Mouse (Mus musculus) CD4-positive, CD25-positive, alpha-beta regulatory T cell, adult 2 months (primary cell): ENCODE measurements around the gene Tnfsf9.
A peak's percentile ranks its signal among the peaks of the same experiment; 100 is the strongest.
"Not testable (repeated sequence)": the region's sequence is repeated elsewhere in the genome, so short reads cannot be mapped to it uniquely, and the experiment has no call there.

ENCODE experiments used
- DNase-seq: peaks from one replicate; pipeline ENCODE4 v3.0.0-alpha.2; 2012; ENCODE audit warnings: low read depth, low spot score

Tnfsf9 gene

DNA sequence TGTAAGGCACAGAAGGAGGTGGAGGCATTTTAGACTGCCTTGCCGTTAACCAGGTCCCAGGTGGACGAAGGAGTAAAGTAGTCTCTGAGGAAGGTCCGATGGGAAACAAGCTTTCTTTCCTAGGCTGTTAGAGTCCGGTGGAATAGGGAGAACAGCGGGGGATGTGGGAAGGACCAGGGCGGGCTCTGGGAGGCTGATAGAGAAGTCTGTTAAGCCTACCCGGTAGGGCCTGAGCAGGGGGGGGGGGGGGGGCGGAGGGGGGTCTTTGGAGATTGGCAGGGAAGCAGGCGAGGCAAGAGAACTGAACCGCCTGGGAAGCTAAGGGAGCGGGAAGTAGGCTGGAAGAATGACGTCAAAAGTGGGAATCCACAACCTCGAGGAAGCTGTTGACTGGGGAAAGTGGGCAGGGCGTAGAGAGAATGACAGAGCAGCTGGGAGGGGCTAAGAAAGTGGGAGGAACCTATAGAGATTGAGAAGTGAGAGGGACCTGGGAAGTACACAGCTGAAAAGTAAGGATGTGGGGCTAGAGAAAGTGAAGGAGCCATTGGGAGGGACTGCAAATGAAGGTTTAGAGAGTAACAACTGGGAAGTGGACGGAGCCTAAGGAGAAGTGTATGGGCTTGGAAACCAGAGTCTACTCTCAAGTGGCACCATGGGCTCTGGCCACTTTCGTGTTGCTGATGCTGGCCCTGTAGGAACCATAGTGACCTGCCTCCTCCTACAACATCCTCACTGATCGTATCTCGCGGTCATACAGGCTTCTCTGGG lies 9.1 kb upstream of the Tnfsf9 start:
- peak; percentile 50 for DNase-seq

DNA sequence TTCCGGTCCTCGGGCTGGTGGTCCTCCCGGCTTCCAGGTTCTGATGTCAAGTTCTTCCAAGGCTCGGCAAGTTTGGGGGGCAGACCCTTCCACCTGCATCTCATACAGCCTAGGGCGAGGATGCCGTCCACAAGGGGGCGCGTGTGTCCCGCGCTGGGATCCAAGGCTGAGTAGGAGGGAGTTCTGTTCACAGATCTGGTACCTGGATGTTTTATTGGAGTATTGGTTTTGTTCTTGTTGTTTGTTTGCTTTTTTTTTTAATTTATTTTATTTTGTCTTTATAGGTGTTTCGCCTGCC lies 8.6 kb upstream of the Tnfsf9 start:
- DNase-seq: peak; percentile 91

DNA sequence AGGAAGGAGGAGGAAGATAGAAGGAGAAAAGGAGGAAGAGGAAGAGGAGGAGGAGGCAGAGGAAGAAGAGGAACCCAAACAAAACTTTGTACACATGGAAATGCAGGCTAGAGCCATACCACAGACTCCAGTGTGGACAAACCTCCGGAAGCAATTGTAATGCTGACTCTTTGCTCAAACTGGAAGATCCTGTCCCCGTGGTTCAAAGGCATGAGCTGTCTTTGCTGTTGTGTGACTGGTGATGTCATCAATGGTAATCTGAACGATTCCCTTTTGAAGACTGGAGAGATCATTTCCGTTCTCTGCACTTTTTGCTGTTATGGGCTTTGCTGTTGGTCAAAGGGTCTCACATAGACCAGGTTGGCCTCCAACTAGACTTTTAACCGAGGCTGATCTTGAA lies 6.8 kb upstream of the Tnfsf9 start:
- DNase-seq: no peak

DNA sequence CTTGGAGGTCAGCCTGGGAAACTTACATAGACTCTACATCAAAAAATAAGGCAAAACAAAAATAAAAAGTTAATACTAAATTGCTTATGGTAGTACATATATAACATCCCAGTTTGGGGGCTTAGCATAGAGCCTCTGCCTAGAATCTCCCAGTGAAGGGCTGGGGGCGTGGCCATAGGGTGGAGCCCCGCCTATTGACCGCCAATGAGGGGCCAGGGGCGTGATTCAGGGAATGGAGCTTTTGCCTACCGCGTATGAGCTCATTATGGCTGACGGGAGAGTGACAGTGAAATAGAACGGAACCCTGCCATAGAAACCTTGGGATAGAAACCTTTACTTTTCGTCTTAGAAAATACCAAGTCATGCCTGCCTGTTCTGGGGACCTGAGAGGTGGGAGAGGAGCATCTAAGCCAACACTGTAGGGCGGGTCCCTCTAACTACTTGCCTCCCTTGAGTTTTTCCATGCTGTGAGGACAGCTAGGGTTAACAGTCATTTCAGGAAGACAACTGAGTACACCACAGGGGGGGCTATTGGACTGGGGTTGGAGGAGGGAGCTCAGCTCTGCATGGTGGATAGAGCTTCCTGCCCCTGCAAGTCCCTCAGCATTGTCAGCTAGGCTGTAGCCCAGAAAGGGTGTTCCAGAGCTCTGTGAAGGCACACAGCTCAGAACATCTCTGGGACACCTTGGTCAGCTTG lies 5.3 kb upstream of the Tnfsf9 start:
- DNase-seq: no peak

DNA sequence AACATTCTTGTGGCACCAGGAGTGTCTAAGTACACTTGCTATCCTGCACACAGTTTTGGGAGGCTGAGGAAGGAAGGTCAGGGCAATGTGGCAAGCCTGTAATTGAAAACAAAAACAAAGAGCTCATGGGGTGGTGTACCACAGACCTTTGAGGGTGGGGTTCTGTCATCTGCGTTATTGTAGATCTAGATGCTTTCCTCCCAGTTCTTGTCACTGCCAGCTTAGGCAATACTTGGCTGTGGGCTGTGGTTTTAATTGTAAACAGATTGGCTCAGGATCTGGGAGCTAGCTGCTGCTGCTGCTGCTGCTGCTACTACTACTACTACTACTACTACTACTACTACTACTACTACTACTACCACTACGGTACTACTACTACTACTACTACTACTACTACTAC lies 2.8 kb upstream of the Tnfsf9 start:
- no peak for DNase-seq

DNA sequence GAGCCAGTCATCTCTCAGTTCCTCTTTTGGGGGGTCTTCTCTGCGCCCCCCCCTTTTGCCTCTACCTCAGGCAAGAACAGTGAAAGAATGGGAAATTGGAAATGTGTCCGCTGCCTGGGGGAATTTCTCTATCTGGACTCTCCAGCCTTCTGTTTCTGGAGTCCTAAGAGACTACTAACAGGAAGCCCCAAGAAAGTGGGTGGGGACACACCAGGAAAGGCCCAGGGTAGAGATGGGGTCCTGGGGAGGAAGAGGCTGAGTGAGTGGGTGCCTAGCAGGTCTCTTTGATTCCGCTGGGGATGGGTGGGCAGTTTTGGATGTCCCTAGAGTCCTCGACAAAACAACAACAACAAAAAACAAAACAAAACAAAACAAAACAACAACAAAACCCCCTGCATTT lies 629 bp upstream of the Tnfsf9 start:
- DNase-seq: no peak

DNA sequence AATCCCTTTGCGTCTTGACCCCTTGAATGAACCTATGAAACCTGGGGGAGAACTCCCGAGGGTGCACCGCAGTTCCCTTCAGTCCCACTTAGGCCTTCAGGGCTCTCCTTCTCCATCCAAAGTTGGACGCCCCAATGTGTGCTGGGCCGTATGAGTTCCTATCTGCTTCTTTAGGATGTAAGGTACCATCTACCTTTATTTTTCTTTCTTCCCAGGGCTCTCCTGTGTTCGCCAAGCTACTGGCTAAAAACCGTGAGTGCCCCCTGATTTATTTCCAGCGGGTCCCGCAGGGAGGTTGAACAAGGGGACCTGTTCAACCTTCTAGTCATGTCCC lies 877 bp downstream of the Tnfsf9 start:
- DNase-seq: no peak

DNA sequence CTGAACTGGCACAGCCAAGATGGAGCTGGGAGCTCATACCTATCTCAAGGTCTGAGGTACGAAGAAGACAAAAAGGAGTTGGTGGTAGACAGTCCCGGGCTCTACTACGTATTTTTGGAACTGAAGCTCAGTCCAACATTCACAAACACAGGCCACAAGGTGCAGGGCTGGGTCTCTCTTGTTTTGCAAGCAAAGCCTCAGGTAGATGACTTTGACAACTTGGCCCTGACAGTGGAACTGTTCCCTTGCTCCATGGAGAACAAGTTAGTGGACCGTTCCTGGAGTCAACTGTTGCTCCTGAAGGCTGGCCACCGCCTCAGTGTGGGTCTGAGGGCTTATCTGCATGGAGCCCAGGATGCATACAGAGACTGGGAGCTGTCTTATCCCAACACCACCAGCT lies 1.9 kb downstream of the Tnfsf9 start:
- no peak for DNase-seq

DNA sequence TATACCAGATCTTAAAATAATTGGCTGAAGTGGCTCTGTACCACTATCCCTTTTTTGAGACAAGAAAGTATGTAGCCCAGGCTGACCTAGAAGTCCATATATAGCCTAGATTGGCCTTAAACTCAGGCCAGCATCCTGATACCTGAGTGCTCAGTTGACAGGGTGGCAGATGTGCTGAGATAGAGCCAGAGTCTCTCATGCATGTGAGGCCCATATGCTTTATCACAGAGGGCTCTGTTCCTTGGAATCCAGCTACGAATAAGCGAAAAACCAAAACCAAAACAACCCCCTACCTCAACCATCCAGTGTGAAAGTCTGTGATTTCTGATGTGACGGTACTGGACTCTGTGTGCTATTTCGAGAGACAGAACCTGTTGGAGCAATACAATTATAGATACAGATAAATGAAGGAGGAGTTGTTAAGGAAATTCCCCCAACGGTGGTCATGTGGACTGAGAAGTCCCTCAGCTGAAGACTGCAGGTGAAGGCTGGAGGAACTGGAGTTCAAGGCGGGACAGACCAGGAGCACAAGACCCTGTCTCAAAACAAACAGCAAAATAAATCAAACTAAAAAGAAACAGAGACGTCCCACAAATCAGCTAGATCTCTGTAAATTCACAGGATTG lies 3.0 kb downstream of the Tnfsf9 start:
- DNase-seq: no peak

DNA sequence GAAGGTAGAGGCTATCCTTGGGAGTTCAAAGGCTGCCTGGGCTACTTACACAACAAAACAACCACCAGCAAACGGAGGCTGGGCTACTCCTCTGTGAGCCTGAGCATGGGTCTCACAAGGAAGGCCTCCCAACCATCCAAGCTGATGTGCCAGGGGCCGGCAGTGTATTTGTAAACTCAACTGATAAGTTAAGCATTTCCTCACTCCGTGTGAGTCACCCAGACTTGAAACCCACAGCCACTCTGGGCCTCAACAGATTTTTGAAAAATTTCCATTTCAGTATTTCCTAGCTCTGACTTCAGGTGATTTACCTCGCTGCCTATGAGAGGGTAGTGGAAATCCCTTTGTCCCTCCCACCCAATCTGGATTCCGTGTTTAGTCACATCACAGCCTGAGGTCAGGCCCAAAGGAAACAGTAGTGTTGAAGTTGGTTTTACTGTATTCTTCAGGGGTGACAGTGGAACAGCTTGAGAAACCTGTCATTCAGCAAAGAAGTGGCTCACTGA lies 3.6 kb downstream of the Tnfsf9 start:
- DNase-seq: peak; percentile 65

DNA sequence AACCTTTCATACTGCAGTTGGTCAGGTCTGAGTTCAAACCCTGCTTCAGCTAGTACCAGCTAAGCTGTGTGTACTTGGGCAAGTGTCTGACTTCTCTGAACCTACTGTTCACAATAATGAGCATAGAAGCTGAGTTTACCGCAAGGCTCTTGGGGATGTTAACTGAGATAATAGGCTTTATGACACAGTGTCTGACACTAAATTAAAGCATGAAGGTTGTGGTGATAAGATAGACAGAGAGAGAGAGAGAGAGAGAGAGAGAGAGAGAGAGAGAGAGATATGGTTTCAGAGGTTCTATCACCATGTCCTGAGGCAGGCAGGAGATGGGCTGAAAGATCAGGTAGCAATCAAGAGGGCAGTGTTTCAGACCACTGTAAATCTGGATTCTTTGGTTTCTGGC lies 4.9 kb downstream of the Tnfsf9 start:
- no peak for DNase-seq

DNA sequence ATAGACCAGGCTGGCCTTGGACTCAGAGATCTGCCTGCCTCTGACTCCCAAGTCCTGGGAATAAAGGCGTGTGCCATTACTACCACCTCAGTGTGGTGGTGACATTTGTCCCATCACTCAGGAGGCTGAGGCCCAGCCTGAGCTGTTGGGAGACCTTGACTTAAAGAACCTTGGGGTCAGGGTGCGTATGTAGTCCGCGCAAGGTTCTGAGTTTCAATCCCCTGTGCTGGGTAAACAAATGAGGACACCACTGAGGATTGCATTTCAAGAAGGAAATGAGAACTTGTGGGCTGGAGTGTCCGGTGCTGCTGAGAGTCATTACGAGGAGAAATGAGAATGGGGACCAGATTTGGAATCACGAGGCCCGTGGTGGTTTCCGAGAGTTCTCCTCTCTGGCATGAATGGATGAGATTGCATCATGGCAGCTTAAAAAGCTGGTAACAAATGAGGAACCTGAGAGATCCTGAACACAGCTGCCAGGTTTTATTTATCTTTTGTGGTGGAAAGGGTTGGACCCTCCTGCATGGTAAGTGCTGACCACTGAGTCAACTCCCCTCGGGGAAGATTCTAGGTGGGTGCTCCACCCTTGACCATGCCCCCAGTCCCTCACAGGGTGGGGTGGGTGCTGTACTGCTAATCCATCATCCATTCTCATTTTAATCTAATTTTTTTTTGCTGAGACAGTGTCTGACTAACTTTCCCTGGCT lies 7.8 kb downstream of the Tnfsf9 start:
- no peak for DNase-seq

DNA sequence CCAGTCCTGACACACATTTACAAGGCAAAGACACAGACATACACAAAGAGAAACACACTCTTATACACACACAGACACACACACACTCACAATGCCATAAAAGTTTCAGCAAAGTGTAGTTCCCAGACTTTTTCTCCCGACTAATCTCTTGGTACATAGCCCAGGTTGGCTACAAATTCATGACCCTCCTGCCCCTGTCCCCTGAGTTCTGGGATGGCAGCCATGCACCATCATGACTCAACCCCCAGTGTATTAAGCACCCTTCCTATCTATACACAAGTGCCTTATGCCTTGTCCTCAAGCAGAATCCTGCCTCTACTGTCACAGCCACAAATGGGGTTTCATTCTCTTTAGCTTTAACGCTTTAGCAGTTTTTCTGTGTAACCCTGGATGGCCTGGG lies 11.7 kb downstream of the Tnfsf9 start:
- no peak for DNase-seq

DNA sequence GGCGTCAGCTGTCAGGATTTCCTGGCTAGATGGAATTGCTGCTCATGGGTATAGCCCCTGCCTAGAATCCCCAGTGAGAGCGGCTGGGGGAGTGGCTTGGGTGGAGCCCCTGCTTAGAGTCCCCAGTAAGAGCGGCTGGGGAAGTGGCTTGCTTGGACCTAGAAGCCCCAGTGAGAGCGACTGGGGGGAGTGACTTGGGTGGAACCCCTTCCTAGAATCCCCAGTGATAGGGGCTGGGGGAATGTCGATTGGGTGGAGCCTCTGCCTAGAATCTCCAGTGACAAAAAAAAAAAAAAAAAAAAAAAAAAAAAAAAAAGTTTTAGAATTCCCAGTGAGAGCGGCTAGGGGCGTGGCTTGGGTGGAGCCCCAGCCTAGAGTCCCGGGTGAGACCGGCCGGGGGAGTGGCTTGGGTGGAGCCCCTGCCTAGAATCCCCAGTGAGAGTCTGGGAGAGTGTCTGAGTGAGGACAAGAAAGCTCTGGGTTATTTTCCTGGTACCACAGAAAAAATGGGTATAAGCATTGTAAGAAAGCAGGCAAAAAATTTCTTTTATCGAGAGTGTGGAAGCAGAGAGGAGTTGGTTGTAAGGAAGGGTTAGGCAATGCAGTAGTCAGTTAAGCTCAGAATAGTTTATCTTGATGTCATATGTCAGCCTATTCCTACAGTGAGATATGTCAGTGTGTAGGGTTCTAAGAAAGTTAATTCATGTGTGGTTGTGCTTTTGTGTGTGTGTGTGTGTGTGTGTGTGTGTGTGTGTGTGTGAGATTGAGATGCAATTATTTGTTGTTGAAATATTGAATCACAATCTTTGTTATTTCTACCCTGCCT lies 13.6 kb downstream of the Tnfsf9 start:
- no peak for DNase-seq

DNA sequence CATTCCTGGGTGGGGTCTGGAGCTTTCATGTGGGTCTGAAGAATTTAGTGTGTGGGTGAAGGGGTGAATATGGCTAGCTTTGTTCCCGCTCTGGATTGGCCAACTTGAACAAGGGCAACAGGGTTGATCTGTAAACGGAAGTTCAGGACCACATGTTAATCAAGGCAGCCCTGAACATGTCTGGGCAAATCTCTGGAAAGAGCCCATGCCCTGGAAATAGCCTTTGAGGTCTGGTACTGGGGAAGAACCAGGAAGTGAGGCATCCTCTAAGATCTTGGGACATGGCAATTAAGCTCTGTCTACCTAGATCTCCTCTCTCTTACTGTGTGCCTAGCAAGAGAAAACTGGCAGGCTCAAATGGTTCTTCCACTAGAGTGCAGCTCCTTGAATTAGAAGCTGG lies 16.7 kb downstream of the Tnfsf9 start:
- no peak for DNase-seq

DNA sequence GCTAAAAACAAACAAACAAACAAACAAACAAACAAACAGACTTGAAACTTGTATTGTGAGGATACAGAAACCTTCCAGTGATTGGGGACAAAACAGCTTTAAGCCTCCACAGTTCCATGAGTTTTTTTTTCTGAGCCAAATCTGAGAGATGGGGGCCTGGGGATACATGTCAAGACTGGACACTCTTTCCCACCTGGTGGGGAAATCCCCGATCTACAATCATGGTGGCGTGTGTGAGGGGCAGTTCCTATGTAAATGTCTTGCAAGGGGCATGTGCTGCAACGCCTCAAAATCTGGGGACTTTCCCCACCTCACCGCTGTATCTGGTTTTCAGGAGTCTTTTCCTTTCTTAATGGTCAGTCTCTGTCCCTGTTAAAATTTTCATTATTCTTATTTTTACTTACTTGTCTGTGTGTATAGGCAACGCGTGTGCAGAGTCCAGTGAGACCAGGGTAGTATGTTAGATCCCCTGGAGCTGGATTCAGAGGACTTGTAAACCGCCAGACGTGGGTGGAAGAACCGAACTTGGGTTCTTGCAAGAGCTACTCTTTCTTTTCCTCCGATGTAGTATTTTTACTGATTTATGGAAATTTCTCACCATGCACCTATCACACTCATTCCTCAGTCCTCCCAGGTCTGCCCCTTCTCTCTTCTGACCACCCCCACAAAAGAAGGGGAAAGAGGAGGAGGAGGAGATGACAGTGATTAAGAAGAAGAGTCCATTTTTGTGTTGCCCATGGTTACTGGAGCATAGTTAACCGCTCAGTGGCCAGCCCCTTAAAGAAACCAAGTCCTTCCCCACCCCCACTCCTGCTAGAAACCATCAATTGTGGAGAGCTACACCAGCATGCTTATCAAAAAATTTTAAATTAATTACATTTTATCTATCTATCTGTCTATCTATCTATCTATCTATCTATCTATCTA lies 18.3 kb downstream of the Tnfsf9 start:
- no peak for DNase-seq

DNA sequence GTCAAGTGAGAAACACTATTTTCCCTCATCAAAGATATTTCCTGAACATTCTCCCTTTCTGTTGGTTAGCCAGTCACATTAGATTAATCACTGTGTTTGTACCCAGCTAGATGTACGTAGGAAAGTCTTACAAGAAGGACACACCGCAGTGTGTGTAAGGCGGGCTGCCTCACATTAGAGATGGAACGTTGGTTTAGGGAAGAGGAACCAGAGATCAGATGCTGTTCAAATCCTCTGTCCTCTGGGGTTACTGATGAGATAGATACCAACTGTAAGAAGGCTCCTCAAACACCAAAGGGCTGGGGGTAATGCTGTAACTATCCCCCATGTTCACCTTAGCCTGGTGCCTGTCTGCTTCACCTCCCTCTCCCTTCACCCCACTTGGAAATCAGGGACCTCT lies 19.7 kb downstream of the Tnfsf9 start:
- no peak for DNase-seq

DNA sequence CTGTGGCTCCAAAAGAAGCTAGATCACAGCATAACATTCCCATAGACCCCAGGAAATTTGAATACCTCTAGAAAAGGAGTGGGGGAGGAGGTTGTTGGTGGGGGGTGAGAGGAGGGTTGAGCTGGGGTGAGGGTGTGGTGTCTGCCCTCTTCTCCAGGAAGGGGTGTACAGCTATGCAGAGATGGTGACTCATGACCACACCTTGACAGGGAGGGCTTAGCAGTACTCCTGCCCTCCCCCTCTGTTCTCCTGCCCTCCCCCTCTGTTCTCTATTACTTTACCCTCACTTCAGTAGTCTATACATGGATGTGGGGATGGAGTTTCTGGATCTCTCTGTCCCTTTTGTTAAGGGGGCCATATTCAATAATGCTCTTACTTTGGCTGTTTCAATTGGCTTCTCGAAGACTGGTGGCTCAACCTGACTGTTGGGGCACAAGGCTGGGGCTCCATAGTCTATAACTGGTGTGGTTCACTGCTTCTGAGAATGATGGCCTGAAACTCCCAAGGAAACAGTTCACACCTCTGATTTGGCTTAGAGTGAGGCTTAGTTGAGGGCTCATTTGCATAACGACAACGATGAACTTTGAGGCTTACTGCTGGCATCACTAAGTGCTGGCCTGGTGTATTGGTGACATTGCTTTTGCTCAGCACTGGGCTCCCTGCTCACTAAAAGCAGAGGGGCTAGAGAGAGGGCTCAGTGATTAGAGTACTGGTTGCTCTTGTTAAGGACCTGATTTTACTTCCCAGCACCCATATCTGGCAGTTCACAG lies 20.9 kb downstream of the Tnfsf9 start:
- no peak for DNase-seq

DNA sequence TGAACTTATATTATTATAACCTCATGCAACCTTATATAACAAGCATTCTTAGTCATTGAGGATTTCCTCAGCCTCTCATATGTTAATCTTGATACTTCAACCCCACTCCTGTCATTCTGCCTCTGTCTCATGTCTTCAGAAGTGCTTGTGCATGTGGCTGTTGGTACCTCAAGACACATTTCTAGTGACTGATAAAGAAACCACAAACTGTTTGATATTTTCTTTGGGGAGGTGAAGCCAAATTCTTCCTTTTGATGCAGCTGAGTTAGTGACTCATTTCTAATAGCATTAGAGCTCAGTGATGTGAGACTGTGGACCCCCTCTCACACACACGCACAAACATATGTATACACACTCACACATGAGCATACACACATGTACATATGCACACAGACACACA lies 26.7 kb downstream of the Tnfsf9 start:
- DNase-seq: peak; percentile 44

DNA sequence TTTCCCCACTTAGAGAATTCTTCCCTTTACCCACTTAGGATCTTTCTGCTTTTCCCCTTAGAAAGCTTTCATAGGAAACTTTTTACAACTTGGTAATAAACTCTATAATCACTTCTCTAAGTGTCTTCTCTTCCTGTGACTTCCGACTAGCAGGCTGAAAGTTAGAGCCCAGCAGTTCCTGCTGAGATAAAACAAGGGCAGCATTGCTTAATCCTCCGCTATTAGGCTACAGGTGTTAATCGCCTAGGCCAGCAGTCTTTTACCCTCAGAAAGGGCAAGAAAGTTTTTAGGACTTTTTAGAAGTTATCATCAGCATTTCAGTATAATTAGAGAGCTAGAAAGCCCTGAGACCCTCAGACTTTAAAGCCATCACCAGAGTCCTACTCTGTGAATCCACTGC lies 28.9 kb downstream of the Tnfsf9 start:
- DNase-seq: not testable (repeated sequence)
